Mouse (Mus musculus): ENCODE results near the gene Rxrb. TPM values are rescaled to one million over a fixed set of nuclear protein-coding genes. Genes with fewer than 3 reads are reported as not detected.

Gene Rxrb
- total RNA-seq, 2 experiments from 2014 or later = 34.5 to 35.3 TPM

GRCm38 (mm10) chr17:34039562-34040450 is 8.2 kb downstream of the Rxrb start:
- intact Hi-C loops (cut with DNase I) = loop anchor here (5.0 kb wide), 1 partner anchor 72 kb away; no protein-coding TSS in a partner anchor
- DNase-seq = peak; percentile 73 to 81

GRCm38 (mm10) chr17:34045941-34046340 is 14.3 kb downstream of the Rxrb start:
- intact Hi-C loops (cut with DNase I) = no loop called here
- no peak for DNase-seq

GRCm38 (mm10) chr17:34047404-34048050 is 15.9 kb downstream of the Rxrb start:
- DNase-seq = no peak
- intact Hi-C loops (cut with DNase I) = no loop called here

GRCm38 (mm10) chr17:34057224-34057623 is 25.6 kb downstream of the Rxrb start:
- no peak for DNase-seq
- intact Hi-C loops (cut with DNase I) = no loop called here

GRCm38 (mm10) chr17:34068864-34069263 is 37.3 kb downstream of the Rxrb start:
- intact Hi-C loops (cut with DNase I) = no loop called here
- no peak for DNase-seq

- no peak for DNase-seq
- intact Hi-C loops (cut with DNase I) = loop anchor here (10.0 kb wide), 1 partner anchor 163 kb away; the partner anchor contains the start of gene H2-Ob
Observed at GRCm38 (mm10) chr17:34072091-34072490, 40.5 kb downstream of the Rxrb start.

GRCm38 (mm10) chr17:34075271-34075670 is 43.7 kb downstream of the Rxrb start:
- intact Hi-C loops (cut with DNase I) = loop anchor here (10.0 kb wide), 1 partner anchor 160 kb away; the partner anchor contains the start of gene H2-Ob
- peak in 1 of 2 experiments; percentile 63 for DNase-seq

GRCm38 (mm10) chr17:34077549-34077948 is 45.9 kb downstream of the Rxrb start:
- intact Hi-C loops (cut with DNase I) = loop anchor here (10.0 kb wide), 1 partner anchor 157 kb away; the partner anchor contains the start of gene H2-Ob
- peak; percentile 37 to 60 for DNase-seq

- intact Hi-C loops (cut with DNase I) = loop anchor here (10.0 kb wide), 1 partner anchor 157 kb away; the partner anchor contains the start of gene H2-Ob
- no peak for DNase-seq
Observed at GRCm38 (mm10) chr17:34078148-34078547, 46.5 kb downstream of the Rxrb start.

- no peak for DNase-seq
- intact Hi-C loops (cut with DNase I) = loop anchor here (10.0 kb wide), 1 partner anchor 156 kb away; the partner anchor contains the start of gene H2-Ob
Observed at GRCm38 (mm10) chr17:34079002-34079401, 47.4 kb downstream of the Rxrb start.

- intact Hi-C loops (cut with DNase I) = loop anchor here (10.0 kb wide), 1 partner anchor 155 kb away; the partner anchor contains the start of gene H2-Ob
- no peak for DNase-seq
Observed at GRCm38 (mm10) chr17:34079621-34080020, 48.0 kb downstream of the Rxrb start.

- DNase-seq = no peak
- intact Hi-C loops (cut with DNase I) = no loop called here
Observed at GRCm38 (mm10) chr17:34083104-34083503, 51.5 kb downstream of the Rxrb start.

- intact Hi-C loops (cut with DNase I) = no loop called here
- no peak for DNase-seq
Observed at GRCm38 (mm10) chr17:34087386-34087785, 55.8 kb downstream of the Rxrb start.

Small RNA genes lying within 50 kb of the gene (microRNA-seq; reads per million reads assigned to microRNA genes)
- gene Mir219a-1 = 0 reads per million in 2 experiments
- gene Mir219c = 0 reads per million in 2 experiments

Other genes starting within 250 kb of the Rxrb start
- gene Angptl4, start 250.0 kb upstream of the Rxrb start, total RNA-seq (2021) = 10 to 100 TPM in 1 of 2 experiments, 1 to 10 TPM in 1; 8.0 to 11.7 TPM
- 10 to 100 TPM; 15.3 to 22.5 TPM for gene Kank3, start 221.3 kb upstream of the Rxrb start, total RNA-seq (2021)
- gene Rps28, start 207.2 kb upstream of the Rxrb start, total RNA-seq (2021) = 100 to 1,000 TPM; 503 to 584 TPM
- gene Ndufa7, start 207.2 kb upstream of the Rxrb start, total RNA-seq (2021) = 100 to 1,000 TPM; 325 to 364 TPM
- gene Cd320, start 188.7 kb upstream of the Rxrb start, total RNA-seq (2021) = 10 to 100 TPM; 13.3 to 15.2 TPM
- gene Gm7029, start 158.0 kb upstream of the Rxrb start, total RNA-seq (2021) = not detected
- gene Kifc1, start 141.2 kb upstream of the Rxrb start, total RNA-seq (2021) = 1 to 10 TPM in 1 of 2 experiments, under 1 TPM in 1; 0.74 to 1.1 TPM
- not detected for gene Platr17, start 126.7 kb upstream of the Rxrb start, total RNA-seq (2021)
- gene Daxx, start 122.4 kb upstream of the Rxrb start, total RNA-seq (2021) = 10 to 100 TPM in 1 of 2 experiments, 1 to 10 TPM in 1; 9.3 to 11.3 TPM
- gene Tapbp, start 115.9 kb upstream of the Rxrb start, total RNA-seq (2021) = 10 to 100 TPM; 31.8 to 34.7 TPM
- gene Zbtb22, start 115.9 kb upstream of the Rxrb start, total RNA-seq (2021) = 10 to 100 TPM; 12.6 to 16.6 TPM
- 10 to 100 TPM; 26.5 to 28.3 TPM for gene Rgl2, start 102.3 kb upstream of the Rxrb start, total RNA-seq (2021)
- 10 to 100 TPM; 56.7 to 58.6 TPM for gene Pfdn6, start 91.5 kb upstream of the Rxrb start, total RNA-seq (2021)
- 1 to 10 TPM; 8.4 to 9.7 TPM for gene Wdr46, start 91.2 kb upstream of the Rxrb start, total RNA-seq (2021)
- gene B3galt4, start 80.3 kb upstream of the Rxrb start, total RNA-seq (2021) = 1 to 10 TPM; 1.5 to 1.6 TPM
- gene Vps52, start 76.0 kb upstream of the Rxrb start, total RNA-seq (2021) = 10 to 100 TPM; 30.5 to 30.6 TPM
- gene Rps18, start 75.8 kb upstream of the Rxrb start, total RNA-seq (2021) = 100 to 1,000 TPM; 282 to 369 TPM
- gene H2-K1, start 31.5 kb upstream of the Rxrb start, total RNA-seq (2021) = 10 to 100 TPM; 25.6 to 32.9 TPM
- gene Ring1, start 7.1 kb upstream of the Rxrb start, total RNA-seq (2021) = 10 to 100 TPM; 11.7 to 12.4 TPM
- 10 to 100 TPM; 55.5 to 64.2 TPM for gene H2-Ke6, start 3.8 kb upstream of the Rxrb start, total RNA-seq (2021)
- gene Slc39a7, start 130 bp upstream of the Rxrb start, total RNA-seq (2021) = 10 to 100 TPM; 40.8 to 45.2 TPM
- gene Col11a2, start 7.6 kb downstream of the Rxrb start, total RNA-seq (2021) = 1 to 10 TPM; 9.3 to 9.6 TPM
- gene H2-Oa, start 60.5 kb downstream of the Rxrb start, total RNA-seq (2021) = not detected
- 1 to 10 TPM; 3.6 to 4.9 TPM for gene H2-DMa, start 87.7 kb downstream of the Rxrb start, total RNA-seq (2021)
- 10 to 100 TPM; 63.2 to 74.1 TPM for gene Brd2, start 90.8 kb downstream of the Rxrb start, total RNA-seq (2021)
- gene H2-DMb2, start 111.5 kb downstream of the Rxrb start, total RNA-seq (2021) = under 1 TPM; 0.35 to 0.48 TPM
- 1 to 10 TPM in 1 of 2 experiments, under 1 TPM in 1; 0.71 to 1.2 TPM for gene H2-DMb1, start 121.3 kb downstream of the Rxrb start, total RNA-seq (2021)
- gene Tap1, start 155.7 kb downstream of the Rxrb start, total RNA-seq (2021) = 1 to 10 TPM; 1.6 to 1.8 TPM
- 1 to 10 TPM; 1.0 to 1.9 TPM for gene Psmb9, start 156.0 kb downstream of the Rxrb start, total RNA-seq (2021)
- 1 to 10 TPM; 3.1 to 3.5 TPM for gene Psmb8, start 165.9 kb downstream of the Rxrb start, total RNA-seq (2021)
- gene Tap2, start 171.7 kb downstream of the Rxrb start, total RNA-seq (2021) = 1 to 10 TPM; 4.9 to 6.1 TPM
- under 1 TPM in 1 of 2 experiments, not detected in 1; 0.27 TPM for gene H2-Ob, start 207.1 kb downstream of the Rxrb start, total RNA-seq (2021)
- 1 to 10 TPM; 5.7 to 6.6 TPM for gene H2-Ab1, start 225.9 kb downstream of the Rxrb start, total RNA-seq (2021)